Mouse (Mus musculus) lung, postnatal 4 days (tissue): Measurements from ENCODE around the gene Prokr2.
A peak's percentile ranks its signal among the peaks of the same experiment; 100 is the strongest.

ENCODE experiments used
- DNase-seq, 2 experiments: peaks; one replicate each; pipeline ENCODE4 v3.0.0; 2021

The Prokr2 gene

DNA sequence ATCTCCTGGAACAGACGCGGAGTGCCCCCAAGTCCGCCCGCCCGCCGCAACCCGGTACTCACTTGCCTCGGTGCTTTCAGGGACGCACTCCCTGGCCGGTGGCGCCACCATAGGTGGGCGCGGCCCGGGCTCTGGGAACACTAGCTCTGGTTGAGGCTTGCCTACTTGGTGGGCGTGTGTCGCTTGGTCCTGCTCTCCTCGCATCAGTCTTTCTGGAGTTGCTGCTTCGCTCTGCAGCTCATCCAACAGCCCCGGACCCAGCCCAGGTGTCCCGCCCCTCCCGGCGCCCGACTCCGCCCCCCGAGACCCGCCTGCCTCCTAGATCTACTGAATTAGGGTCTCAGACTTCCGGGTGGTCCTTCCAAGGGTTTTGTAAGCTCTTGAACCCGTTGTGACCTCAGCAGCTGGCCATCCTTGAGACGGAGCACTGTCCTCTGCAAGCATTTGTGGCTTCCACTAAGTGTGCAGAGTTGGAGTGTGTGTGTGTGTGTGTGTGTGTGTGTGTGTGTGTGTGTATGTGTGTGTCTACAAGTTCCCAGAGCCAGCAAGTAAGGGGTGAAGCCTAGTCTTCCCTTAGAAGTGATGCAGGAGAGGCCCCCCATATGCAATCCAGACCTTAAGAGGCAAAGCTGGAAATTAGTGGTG lies at the start of gene Prokr2:
Gene Prokr2 (minus strand): TSS at position 254 of the 645 bp plus-strand sequence.
- peak; percentile 9 to 31 for DNase-seq

GRCm38 (mm10) chr2:132427160-132427941 lies 42.1 kb upstream of the Prokr2 start:
- no peak for DNase-seq

DNA sequence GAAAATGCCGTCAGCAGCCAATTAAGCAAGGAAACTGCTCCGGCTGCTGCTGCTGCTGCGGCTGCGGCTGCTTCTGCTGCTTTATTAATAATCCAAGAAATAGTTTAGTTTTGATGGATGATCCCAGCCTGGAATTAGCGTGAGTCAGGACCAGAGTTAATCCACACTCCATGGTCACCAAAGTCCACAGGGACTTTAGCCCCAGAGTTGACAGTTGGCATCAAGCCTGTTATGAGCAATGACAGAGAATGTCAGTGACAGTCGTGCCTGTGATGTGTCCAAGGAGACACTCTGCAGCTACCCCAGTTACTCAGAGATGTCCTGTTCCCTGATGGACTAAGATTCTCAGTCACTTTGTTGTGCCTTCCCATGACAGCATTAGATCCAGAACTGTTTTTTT lies 40.3 kb upstream of the Prokr2 start:
- no peak for DNase-seq

GRCm38 (mm10) chr2:132423411-132424047 lies 38.3 kb upstream of the Prokr2 start:
- no peak for DNase-seq

GRCm38 (mm10) chr2:132422846-132423245 lies 37.6 kb upstream of the Prokr2 start:
- no peak for DNase-seq

- no peak for DNase-seq
Measured at GRCm38 (mm10) chr2:132418414-132418813, 33.2 kb upstream of the Prokr2 start.

DNA sequence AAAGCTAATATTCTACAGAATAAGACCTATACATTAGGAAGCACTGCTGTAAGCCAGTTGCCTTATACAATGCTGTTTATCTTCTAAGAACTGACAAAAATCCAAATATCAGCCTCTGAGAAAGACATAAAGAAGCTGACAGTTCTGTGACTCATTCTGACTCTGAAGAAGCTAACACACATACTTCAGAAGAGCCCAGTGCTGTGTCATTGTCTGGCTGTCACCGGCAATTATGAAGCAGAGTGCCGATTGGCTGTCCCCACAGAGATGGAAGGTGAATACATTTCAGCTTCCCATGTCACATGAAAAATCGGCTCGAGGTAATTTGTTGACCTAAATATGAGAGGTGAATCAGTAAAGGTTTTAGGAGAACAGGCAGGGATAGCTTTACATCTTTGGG lies 24.9 kb upstream of the Prokr2 start:
- no peak for DNase-seq

DNA sequence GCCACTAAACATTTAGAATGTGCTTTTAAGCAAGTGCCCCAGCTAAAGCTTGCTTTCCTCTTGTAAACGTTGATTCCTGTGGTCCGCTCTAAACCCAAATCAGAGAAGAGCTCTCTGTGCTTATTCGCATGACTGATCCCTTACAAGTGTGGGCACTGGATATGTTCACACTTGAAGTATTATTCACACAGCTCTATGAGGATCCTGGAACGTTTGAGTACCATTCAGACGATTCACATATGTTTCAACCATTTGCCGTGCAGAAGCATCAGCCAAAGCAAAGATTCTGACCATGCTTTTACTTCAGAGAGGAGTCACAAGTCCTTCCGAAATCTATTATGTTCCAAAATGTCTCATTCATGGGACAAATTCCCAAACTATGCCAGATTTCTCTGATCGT lies 12.9 kb upstream of the Prokr2 start:
- DNase-seq = no peak

GRCm38 (mm10) chr2:132395753-132396152 lies 10.5 kb upstream of the Prokr2 start:
- DNase-seq = no peak

DNA sequence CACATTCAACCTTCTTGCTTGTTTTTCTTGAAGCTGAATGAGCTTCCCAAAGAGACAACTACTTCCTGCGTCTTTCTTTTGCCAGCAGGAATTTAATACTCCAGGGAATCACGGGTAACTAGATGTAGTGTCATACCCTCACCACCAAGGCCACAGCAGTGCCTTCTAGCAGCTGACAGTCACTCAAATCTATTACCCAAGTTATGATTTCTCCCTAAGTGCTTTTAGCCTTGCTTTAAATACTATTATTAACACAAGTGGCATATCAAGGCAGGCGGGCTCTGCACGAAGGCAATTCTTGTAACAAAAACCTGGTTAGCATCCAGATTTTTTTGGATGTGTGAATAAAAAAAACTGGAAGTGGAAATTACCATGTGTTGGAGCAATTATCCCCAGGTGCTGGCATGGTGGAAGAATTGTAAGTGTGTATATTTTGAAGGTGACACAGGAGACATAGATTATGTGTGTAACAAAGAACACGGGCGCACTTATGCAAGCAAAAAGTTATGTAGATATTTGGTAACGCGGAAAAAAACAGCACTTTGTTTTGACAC lies 5.4 kb upstream of the Prokr2 start:
- DNase-seq = no peak

- peak in 1 of 2 experiments; percentile 17 for DNase-seq
Measured at GRCm38 (mm10) chr2:132389562-132389961, 4.3 kb upstream of the Prokr2 start.

- DNase-seq = no peak
Measured at GRCm38 (mm10) chr2:132384511-132385193, 595 bp downstream of the Prokr2 start.

GRCm38 (mm10) chr2:132382308-132382707 lies 2.9 kb downstream of the Prokr2 start:
- DNase-seq = no peak

DNA sequence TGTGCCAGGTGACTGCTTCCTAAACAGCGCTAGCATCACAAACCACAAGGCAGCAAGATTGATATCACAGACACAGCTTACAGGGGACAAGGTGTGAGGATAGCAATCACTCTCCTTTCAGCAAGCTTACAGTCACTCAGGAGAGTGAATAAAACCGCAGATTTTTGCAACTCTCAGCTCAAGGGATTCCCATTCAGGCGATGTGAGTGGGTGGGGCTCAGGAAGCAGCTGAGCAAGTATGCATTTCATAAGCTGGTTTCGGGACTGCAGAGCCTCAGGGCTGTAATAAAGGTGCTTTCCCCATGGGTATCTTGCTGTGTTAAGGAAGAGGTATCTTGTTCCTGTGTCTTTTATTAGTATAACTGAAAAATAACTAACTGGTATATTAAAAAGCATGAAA lies 5.6 kb downstream of the Prokr2 start:
- no peak for DNase-seq

- DNase-seq = no peak
Measured at GRCm38 (mm10) chr2:132378602-132379150, 6.6 kb downstream of the Prokr2 start.

- DNase-seq = no peak
Measured at GRCm38 (mm10) chr2:132377436-132377835, 7.8 kb downstream of the Prokr2 start.

DNA sequence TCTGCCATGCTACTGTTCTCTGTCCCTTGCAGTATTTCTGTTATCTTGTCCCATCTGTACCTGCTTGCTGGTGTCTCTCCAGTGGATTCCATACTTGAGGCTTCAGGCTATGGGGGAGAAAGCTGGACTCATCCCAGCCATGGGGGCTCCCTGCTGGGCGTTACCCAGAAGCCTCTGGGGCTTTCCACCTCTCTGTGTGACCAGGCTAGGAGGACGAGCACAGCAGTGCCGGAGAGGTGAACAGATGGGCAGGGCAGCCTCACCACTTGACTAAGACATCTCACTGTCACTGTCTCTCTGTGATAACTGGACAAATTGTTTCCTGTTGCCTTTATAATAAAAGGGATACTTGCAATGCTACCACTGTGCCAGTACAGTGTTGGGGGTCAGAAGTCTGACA lies 9.5 kb downstream of the Prokr2 start:
- no peak for DNase-seq

GRCm38 (mm10) chr2:132375135-132375534 lies 10.1 kb downstream of the Prokr2 start:
- no peak for DNase-seq

GRCm38 (mm10) chr2:132373748-132374147 lies 11.5 kb downstream of the Prokr2 start:
- no peak for DNase-seq

DNA sequence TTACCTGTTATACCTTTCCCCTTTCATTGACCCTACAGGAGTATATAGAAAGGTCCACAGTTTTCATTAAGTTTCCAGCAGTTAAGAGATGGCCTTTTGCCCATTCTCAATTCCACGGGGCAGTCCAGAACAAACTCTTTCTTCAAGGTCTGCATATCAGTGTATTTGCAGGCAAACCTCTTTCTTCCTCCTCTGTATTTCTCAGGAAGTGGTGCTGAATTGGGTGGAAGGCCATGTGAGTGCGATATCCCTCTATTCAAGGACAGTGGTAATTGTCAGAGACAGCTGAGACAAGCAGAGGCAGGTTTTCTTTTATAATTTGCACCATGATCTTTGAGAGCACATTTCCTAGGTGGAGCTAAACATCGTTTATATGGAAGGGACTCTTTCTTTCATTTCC lies 16.8 kb downstream of the Prokr2 start:
- no peak for DNase-seq

GRCm38 (mm10) chr2:132343846-132344245 lies 41.4 kb downstream of the Prokr2 start:
- DNase-seq = no peak

GRCm38 (mm10) chr2:132341293-132341692 lies 44.0 kb downstream of the Prokr2 start:
- no peak for DNase-seq

DNA sequence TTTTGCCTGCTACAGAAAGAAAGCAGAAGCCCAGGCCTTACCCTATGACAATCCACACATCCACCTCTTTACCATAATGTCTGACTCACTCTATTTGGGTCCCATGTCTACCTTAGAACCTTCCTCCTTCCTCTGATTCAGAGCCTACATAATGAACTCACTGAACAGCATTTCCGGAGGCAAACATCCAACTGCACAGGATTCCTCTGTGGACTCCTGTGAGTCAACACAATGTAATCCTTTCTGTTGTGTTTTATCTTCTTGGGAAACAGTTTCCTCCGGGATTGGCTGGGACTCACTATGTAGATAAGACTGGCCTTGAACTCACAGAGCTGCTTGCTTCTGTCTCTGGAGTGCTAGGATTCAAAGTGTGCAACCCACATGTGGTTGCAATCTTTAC lies 44.9 kb downstream of the Prokr2 start:
- DNase-seq = no peak
